Mouse (Mus musculus) cerebellum, adult 18-20 months (tissue): ENCODE measurements around the gene Gm3636.
"Not testable (repeated sequence)": the region's sequence is repeated elsewhere in the genome, so short reads cannot be mapped to it uniquely, and the experiment has no call there.

Experiments used
- DNase-seq, 2 experiments: peaks; one replicate each; pipeline ENCODE4 v3.0.0; 2021

Gm3636 gene

DNA sequence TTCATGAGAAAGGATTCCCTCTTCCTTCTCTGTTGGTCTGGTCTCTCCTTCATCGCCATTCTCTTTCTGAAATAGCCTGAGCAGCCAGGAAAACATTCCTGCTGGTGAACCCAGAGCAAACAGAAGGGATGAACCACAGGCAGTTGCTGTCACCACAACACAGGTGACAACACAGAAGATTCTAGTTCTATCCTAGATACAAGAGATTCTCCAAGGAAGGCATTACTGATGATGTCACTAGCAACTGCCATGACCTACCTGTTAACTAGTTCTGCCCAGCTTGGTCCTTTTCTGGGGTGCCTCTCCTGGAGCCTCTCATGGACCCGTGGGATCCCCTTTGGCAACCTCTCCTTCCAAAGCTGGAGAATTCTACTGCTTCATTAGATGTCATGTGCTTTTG is at the start of gene Gm3636:
TSS of gene Gm3636 (minus strand) at position 101 of the 400 bp plus-strand sequence.
- DNase-seq, result not testable (repeated sequence)

- not testable (repeated sequence) for DNase-seq
These were observed 32.2 kb upstream of the Gm3636 start, which contains the start of gene Gm8362 for GRCm38 (mm10) chr14:6774311-6774710. Gene Gm8362, minus strand, starts transcription at chr14:6774411.

GRCm38 (mm10) chr14:6757231-6757536 is 15.1 kb upstream of the Gm3636 start:
- peak in 1 of 2 experiments; percentile 1 for DNase-seq

DNA sequence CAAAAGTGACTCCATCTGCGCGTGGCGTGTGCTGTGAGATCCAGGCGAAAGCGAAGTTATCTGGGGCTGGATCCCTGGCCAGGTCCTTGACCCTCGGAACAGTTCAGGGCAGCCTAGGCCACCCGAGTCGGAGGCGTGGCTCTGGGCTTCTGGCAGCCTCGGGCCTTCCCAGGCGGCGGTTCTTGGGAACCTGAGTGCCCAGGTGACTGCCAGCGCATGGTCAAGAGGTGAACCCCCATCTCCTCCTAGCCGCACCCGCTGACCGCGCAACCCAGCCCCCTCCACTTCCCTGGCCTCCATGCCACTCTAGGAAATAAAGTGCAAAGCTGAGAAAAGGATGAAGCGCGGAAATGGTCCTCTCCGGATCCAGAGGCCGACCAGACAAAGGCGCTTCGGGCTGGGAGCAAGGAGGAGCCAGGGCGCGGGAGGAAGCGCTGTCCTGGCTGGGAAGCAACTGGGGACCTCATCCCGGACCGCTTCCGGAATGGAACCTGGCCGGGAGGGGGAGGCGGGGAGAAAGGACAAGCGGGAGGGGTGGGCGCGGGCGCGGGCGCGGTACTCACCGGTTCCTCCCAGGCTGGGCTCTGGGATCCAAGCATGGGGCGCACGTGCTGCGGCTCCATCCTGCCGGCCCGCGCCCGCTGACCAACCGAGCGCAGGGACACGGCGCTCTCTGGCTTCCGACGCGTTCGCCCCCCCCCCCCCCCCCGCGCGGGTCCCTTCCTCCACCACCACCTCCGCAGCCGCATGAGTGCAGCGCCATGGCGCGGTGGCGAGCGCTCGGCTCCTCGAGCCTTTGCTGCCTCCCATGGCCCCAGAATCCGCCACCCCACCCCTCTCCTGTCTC is 14.5 kb upstream of the Gm3636 start:
- peak; percentile 2 for DNase-seq

- not testable (repeated sequence) for DNase-seq
These were observed 22.0 kb downstream of the Gm3636 start, which contains the start of gene Gm8050 for GRCm38 (mm10) chr14:6720151-6720550. Gene Gm8050, minus strand, starts transcription at chr14:6720251.
